Mouse (Mus musculus) erythroblast, embryonic 14.5 days (primary cell): ENCODE data around the gene Wdr38.

Source experiments
- GATA1 ChIP-seq: IDR thresholded peaks from 2 replicates; pipeline ENCODE4 v1.6.1; 2012; ENCODE audit warnings: low read length, inconsistent platforms, mixed read lengths
- TAL1 ChIP-seq: IDR thresholded peaks from 3 replicates; pipeline ENCODE4 v1.6.1; 2012; ENCODE audit warnings: low read length, inconsistent platforms, mixed read lengths

DNA sequence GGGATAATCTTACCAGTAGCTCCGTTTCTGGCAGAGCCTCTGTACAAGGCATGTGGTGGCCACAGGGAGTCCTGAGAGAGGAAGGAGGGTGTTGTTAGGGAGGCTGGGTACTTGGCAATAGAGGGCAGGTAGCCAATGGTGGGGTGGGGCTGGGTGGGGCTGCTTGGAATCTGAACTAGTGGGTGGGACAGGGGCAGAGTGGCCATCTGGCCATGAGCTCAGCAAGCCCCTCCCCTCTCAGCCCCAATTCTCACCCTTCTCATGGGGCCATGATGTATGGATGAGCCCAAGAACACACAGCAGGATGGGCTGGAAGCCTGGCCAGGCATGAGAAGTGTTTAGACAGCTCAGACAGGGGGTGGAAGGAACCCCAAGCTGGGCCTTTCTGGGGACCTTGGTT lies 9.9 kb upstream of the Wdr38 start:
- TF ChIP-seq TAL1 (no peak), GATA1 (no peak)
